Mouse (Mus musculus): Measurements from ENCODE around the gene Rorb.

DNA sequence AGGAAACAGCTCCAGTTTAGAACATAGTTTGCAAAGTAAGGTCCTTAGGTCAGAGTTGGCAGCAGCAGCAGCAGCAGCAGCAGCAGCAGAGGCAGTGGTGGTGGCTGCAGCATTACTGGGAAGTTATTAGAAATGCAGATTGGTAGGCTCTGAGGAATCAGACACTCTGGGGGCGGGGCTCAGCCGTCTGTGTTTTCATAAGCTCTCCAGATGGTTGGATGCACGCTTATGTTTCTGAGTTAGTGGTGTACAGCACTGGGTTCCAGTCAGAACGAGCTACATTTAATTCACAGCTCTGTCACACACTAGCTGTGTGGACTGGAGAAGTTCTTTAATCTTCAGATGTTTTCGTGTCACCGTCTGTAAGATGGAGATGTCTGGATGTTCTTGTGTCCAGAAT is 105.9 kb downstream of the Rorb start:
- no peak for TF ChIP-seq CTCF (IDR thresholded peaks at IDR 0.05; ENCODE audit: extremely low read depth, insufficient read depth, low read length)
- no peak for TF ChIP-seq POLR2A (IDR thresholded peaks at IDR 0.05; ENCODE audit: extremely low read depth, insufficient read depth, low read length)
